Mouse (Mus musculus): ENCODE measurements around the gene Vangl1.

- TF ChIP-seq POLR2A (IDR thresholded peaks at IDR 0.05; ENCODE audit: borderline replicate concordance, control insufficient read depth, low read depth, low read length) (no peak), CTCF (IDR thresholded peaks at IDR 0.05; ENCODE audit: control insufficient read depth, insufficient read depth, low read length) (no peak)
These were observed 63.0 kb downstream of the Vangl1 start for GRCm38 (mm10) chr3:102141451-102141850.

All from bone marrow, adult 2 months (tissue).